Mouse (Mus musculus) neural tube, embryonic 15.5 days (tissue): ENCODE data around the gene Hao2. TPM values are rescaled to one million over a fixed set of nuclear protein-coding genes. Genes with fewer than 3 reads are reported as not detected.

ENCODE experiments used
- ATAC-seq: fragments of 200-750 bp; cut with Nextera tagmentation; 2 replicates; pipeline ENCODE4 v1.8.0; 2017; ENCODE audit warnings: mild to moderate bottlenecking, moderate TSS enrichment, moderate library complexity; ENCODE audit not compliant: low FRiP score
- H3K27ac ChIP-seq: fragments of 300-500 bp; sonication (generic); replicated peaks from 2 replicates; pipeline ENCODE4 v1.5.1; 2015; ENCODE audit warnings: mild to moderate bottlenecking, inconsistent platforms
- H3K27me3 ChIP-seq: fragments of 300-500 bp; sonication (generic); replicated peaks from 2 replicates; pipeline ENCODE4 v1.6.1; 2015; ENCODE audit warnings: inconsistent platforms
- H3K36me3 ChIP-seq: fragments of 300-500 bp; sonication (generic); 2 replicates; pipeline ENCODE4 v1.6.1; 2015; ENCODE audit warnings: inconsistent platforms
- H3K4me1 ChIP-seq: fragments of 300-500 bp; sonication (generic); 2 replicates; pipeline ENCODE4 v1.6.1; 2015; ENCODE audit warnings: inconsistent platforms
- H3K4me2 ChIP-seq: fragments of 300-500 bp; sonication (generic); 2 replicates; pipeline ENCODE4 v1.6.1; 2015; ENCODE audit warnings: inconsistent platforms, mild to moderate bottlenecking, moderate library complexity
- H3K4me3 ChIP-seq: fragments of 300-500 bp; sonication (generic); replicated peaks from 2 replicates; pipeline ENCODE4 v1.5.1; 2015; ENCODE audit warnings: mild to moderate bottlenecking, inconsistent platforms
- H3K9ac ChIP-seq: fragments of 300-500 bp; sonication (generic); replicated peaks from 2 replicates; pipeline ENCODE4 v1.6.1; 2015; ENCODE audit warnings: mild to moderate bottlenecking, inconsistent platforms
- H3K9me3 ChIP-seq: fragments of 300-500 bp; sonication (generic); replicated peaks from 2 replicates; pipeline ENCODE4 v1.6.1; 2016; ENCODE audit warnings: inconsistent platforms
- WGBS: fragments of 180-500 bp; shearing (Covaris S2); methylation state at CpG from one replicate; pipeline ENCODE4 v1.1.7; 2015; ENCODE audit warnings: mixed read lengths; 5-methylcytosine and 5-hydroxymethylcytosine counted together
- polyA plus RNA-seq: library from polyadenylated mRNA; unstranded; fragments of >200 nt; fragmentation: Nextera tagmentation; extraction: Ambion mirVana; gene quantifications from 2 replicates; pipeline ENCODE4 v1.2.1, GENCODE M21; 2015

The Hao2 gene
- polyA plus RNA-seq: 0.09 and 1.8 TPM in 2 replicates

- Histone ChIP-seq H3K4me2 (no peak within 1 kb of the TSS), H3K4me1 (no peaks in the 10 kb centered on the region), H3K27me3 (no peaks in the 10 kb centered on the region), H3K9me3 (no peaks in the 10 kb centered on the region), H3K4me3 (no peak within 1 kb of the TSS), H3K9ac (no peak within 1 kb of the TSS), H3K27ac (no peak within 1 kb of the TSS), H3K36me3 (no peaks in the 10 kb centered on the region)
- no peak for ATAC-seq
- WGBS: 92% methylated on average over 3 of the region's 3 CpGs
Measured at GRCm38 (mm10) chr3:98893057-98893772, at the start of gene Hao2. Gene Hao2 (minus strand): TSS chr3:98893239.

- Histone ChIP-seq H3K9me3 (no peaks in the 10 kb centered on the region), H3K4me3 (peak overlapping the region; percentile 37), H3K4me2 (peak overlapping the region; percentile 75), H3K4me1 (peaks cover 16% of the 10 kb centered on the region), H3K27me3 (no peaks in the 10 kb centered on the region), H3K9ac (peak overlapping the region; percentile 29), H3K36me3 (no peaks in the 10 kb centered on the region), H3K27ac (no peak overlapping the region)
- ATAC-seq: peak; percentile 51; the same call in 1 of the 2 replicates
- 10% methylated on average over 10 of the region's 10 CpGs for WGBS
Measured at GRCm38 (mm10) chr3:98941601-98942000, 48.6 kb upstream of the Hao2 start.

GRCm38 (mm10) chr3:98941066-98941551 lies 48.1 kb upstream of the Hao2 start:
- peak; percentile 85 for ATAC-seq
- 2% methylated on average over 24 of the region's 24 CpGs for WGBS
- Histone ChIP-seq H3K9me3 (no peaks in the 10 kb centered on the region), H3K9ac (peak overlapping the region; percentile 29), H3K4me3 (peak overlapping the region; percentile 37), H3K4me2 (peak overlapping the region; percentile 75), H3K27ac (no peak overlapping the region), H3K4me1 (peaks cover 16% of the 10 kb centered on the region), H3K36me3 (no peaks in the 10 kb centered on the region), H3K27me3 (no peaks in the 10 kb centered on the region)

DNA sequence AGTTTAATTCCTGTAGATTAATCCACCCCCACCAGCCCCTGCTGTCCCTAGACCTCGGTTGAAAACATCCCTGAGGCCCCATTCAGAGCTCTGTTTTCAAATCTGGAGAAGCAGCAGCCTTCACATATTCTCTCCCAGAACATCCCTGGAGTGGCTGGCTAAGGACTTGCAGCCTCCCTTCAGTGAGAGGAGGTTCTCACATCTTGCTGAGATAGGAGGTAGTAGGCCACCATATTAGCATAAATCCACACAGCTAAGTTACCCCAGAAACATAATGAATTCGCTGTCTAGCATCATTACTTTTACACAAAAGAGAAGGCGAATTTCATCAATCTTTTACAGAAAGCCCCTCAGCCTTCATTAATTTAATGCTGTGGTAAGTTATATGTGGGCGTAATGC lies 47.2 kb upstream of the Hao2 start:
- H3K27me3 ChIP-seq: no peaks in the 10 kb centered on the region
- ATAC-seq: no peak
- no peaks in the 10 kb centered on the region for H3K36me3 ChIP-seq
- whole genome bisulfite sequencing: 55% methylated on average over 4 of the region's 4 CpGs
- no peak overlapping the region for H3K4me3 ChIP-seq
- H3K4me1 ChIP-seq: peaks cover 17% of the 10 kb centered on the region
- H3K9me3 ChIP-seq: no peaks in the 10 kb centered on the region
- H3K27ac ChIP-seq: no peak overlapping the region
- H3K4me2 ChIP-seq: no peak overlapping the region
- H3K9ac ChIP-seq: no peak overlapping the region

GRCm38 (mm10) chr3:98936446-98936845 lies 43.4 kb upstream of the Hao2 start:
- no peak overlapping the region for H3K4me3 ChIP-seq
- H3K9ac ChIP-seq: no peak overlapping the region
- H3K9me3 ChIP-seq: no peaks in the 10 kb centered on the region
- no peaks in the 10 kb centered on the region for H3K27me3 ChIP-seq
- WGBS: 88% methylated on average over 3 of the region's 3 CpGs
- ATAC-seq: no peak
- H3K36me3 ChIP-seq: no peaks in the 10 kb centered on the region
- no peak overlapping the region for H3K4me2 ChIP-seq
- H3K4me1 ChIP-seq: peaks cover 12% of the 10 kb centered on the region
- H3K27ac ChIP-seq: no peak overlapping the region

- 69% methylated on average over 7 of the region's 7 CpGs for WGBS
- ATAC-seq: no peak
- H3K27me3 ChIP-seq: no peaks in the 10 kb centered on the region
- H3K9ac ChIP-seq: no peak overlapping the region
- 0 out of 2 replicates have a peak, but pooled peaks cover 2% of the 10 kb centered on the region for H3K4me1 ChIP-seq
- no peaks in the 10 kb centered on the region for H3K9me3 ChIP-seq
- no peaks in the 10 kb centered on the region for H3K36me3 ChIP-seq
- no peak overlapping the region for H3K4me3 ChIP-seq
- no peak overlapping the region for H3K27ac ChIP-seq
- H3K4me2 ChIP-seq: no peak overlapping the region
Measured at GRCm38 (mm10) chr3:98934601-98935000, 41.6 kb upstream of the Hao2 start.

GRCm38 (mm10) chr3:98934041-98934440 lies 41.0 kb upstream of the Hao2 start:
- ATAC-seq: no peak
- no peak overlapping the region for H3K4me3 ChIP-seq

GRCm38 (mm10) chr3:98932421-98932820 lies 39.4 kb upstream of the Hao2 start:
- no peak for ATAC-seq
- no peaks in the 10 kb centered on the region for H3K9me3 ChIP-seq
- H3K27ac ChIP-seq: no peak overlapping the region
- H3K4me2 ChIP-seq: no peak overlapping the region
- H3K4me1 ChIP-seq: 0 out of 2 replicates have a peak, but pooled peaks cover 2% of the 10 kb centered on the region
- no peak overlapping the region for H3K9ac ChIP-seq
- no peaks in the 10 kb centered on the region for H3K36me3 ChIP-seq
- H3K4me3 ChIP-seq: no peak overlapping the region
- H3K27me3 ChIP-seq: no peaks in the 10 kb centered on the region

More at GRCm38 (mm10) chr3:98934041-98934440, 41.0 kb upstream of the Hao2 start:
- Histone ChIP-seq H3K4me1 (0 out of 2 replicates have a peak, but pooled peaks cover 2% of the 10 kb centered on the region), H3K9me3 (no peaks in the 10 kb centered on the region), H3K4me2 (no peak overlapping the region), H3K27me3 (no peaks in the 10 kb centered on the region), H3K36me3 (no peaks in the 10 kb centered on the region), H3K9ac (no peak overlapping the region), H3K27ac (no peak overlapping the region)
- WGBS: 79% methylated on average over 1 of the region's 1 CpGs

- Histone ChIP-seq H3K36me3 (no peaks in the 10 kb centered on the region), H3K4me3 (no peak overlapping the region), H3K4me1 (0 out of 2 replicates have a peak, but pooled peaks cover 2% of the 10 kb centered on the region), H3K9me3 (no peaks in the 10 kb centered on the region), H3K9ac (no peak overlapping the region), H3K27ac (no peak overlapping the region), H3K27me3 (no peaks in the 10 kb centered on the region), H3K4me2 (no peak overlapping the region)
- WGBS: 65% methylated on average over 1 of the region's 1 CpGs
- no peak for ATAC-seq
Measured at GRCm38 (mm10) chr3:98931836-98932235, 38.8 kb upstream of the Hao2 start.

GRCm38 (mm10) chr3:98920417-98920816 lies 27.4 kb upstream of the Hao2 start:
- Histone ChIP-seq H3K4me3 (no peak overlapping the region), H3K36me3 (no peaks in the 10 kb centered on the region), H3K27ac (no peak overlapping the region), H3K4me1 (no peaks in the 10 kb centered on the region), H3K4me2 (no peak overlapping the region), H3K27me3 (no peaks in the 10 kb centered on the region), H3K9me3 (no peaks in the 10 kb centered on the region), H3K9ac (no peak overlapping the region)
- ATAC-seq: no peak
- 86% methylated on average over 3 of the region's 3 CpGs for WGBS

- Histone ChIP-seq H3K9ac (no peak overlapping the region), H3K9me3 (no peaks in the 10 kb centered on the region), H3K4me3 (no peak overlapping the region), H3K4me1 (no peaks in the 10 kb centered on the region), H3K4me2 (no peak overlapping the region), H3K27me3 (no peaks in the 10 kb centered on the region), H3K27ac (no peak overlapping the region), H3K36me3 (no peaks in the 10 kb centered on the region)
- WGBS: 60% methylated on average over 1 of the region's 1 CpGs
- no peak for ATAC-seq
Measured at GRCm38 (mm10) chr3:98917260-98917659, 24.2 kb upstream of the Hao2 start.

DNA sequence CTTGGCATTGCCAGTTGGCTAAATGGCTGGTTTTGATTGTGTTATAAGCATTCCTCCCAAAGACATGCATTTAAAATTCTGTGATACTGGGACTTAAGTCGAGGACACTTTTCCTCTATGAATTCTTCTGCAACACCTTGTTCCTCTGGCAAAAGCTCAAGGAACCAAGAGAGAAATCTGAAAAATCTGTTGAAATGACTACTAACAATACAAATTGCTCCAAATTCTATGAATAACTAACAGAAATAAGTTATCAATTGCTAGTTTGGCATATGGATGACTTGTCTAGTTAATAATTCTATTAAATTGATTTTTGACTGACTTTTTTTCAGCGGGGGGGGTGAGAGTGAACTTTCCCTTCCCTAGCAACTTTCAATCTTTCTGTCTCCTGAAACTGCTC lies 23.8 kb upstream of the Hao2 start:
- no peak overlapping the region for H3K4me3 ChIP-seq
- H3K9ac ChIP-seq: no peak overlapping the region
- no peaks in the 10 kb centered on the region for H3K9me3 ChIP-seq
- no peak overlapping the region for H3K4me2 ChIP-seq
- 80% methylated on average over 2 of the region's 2 CpGs for WGBS
- no peak for ATAC-seq
- H3K27me3 ChIP-seq: no peaks in the 10 kb centered on the region
- H3K36me3 ChIP-seq: no peaks in the 10 kb centered on the region
- H3K4me1 ChIP-seq: no peaks in the 10 kb centered on the region
- no peak overlapping the region for H3K27ac ChIP-seq
